Mouse (Mus musculus): ENCODE results near the gene Mal. TPM values are rescaled to one million over a fixed set of nuclear protein-coding genes. Genes with fewer than 3 reads are reported as not detected.

The Mal gene
- 10 to 100 TPM in 1 of 2 experiments, 1 to 10 TPM in 1; 7.3 to 19.1 TPM for total RNA-seq (2021)
- long read RNA-seq, experiment 1, partial matches to known transcripts: 0 of 3 reads
- long read RNA-seq, experiment 1, other reads (novel, unspliced or antisense): 0 of 3 reads
- long read RNA-seq, experiment 2, transcript Mal-202 (4 exons, 2,778 nt): major isoform, 29 of 35 reads
- long read RNA-seq, experiment 2, partial matches to known transcripts: 1 of 35 reads
- long read RNA-seq, experiment 2, other reads (novel, unspliced or antisense): 5 of 35 reads

DNA sequence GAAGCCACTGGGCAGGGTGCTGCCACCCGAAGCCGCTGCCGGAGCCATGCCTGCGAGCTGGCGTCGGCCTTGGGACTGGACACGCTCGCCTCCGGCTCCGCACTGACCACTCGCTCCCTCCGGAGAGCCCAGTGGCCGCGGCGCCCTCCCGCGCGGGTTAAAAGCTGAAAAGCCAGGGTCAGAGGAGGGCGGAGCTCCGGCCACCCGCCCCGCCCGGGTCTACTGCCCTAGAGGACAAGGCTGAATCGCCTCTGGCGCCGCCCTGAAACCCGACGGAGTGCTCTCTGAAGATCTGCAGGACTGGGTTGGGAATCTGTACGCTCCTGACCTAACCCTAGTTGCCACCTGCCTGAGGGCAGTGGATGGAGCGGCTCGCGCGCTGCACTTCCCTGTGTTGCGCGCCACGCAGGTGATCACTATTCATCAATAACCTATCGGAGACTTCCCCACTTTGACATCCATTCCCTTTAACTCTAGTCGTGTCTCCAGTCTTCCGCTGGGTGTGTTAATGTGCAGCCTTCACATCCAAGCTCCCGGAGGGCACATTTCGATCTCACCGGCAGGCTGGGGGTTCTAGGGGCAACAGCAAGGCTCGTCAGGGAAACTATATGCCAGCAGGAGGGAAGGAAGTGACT is at the start of gene Mal:
TSS of gene Mal (minus strand) at position 610 of the 635 bp plus-strand sequence.
- peak; percentile 26 to 53 for DNase-seq (ENCODE audit: low spot score in 2 of 2)

DNA sequence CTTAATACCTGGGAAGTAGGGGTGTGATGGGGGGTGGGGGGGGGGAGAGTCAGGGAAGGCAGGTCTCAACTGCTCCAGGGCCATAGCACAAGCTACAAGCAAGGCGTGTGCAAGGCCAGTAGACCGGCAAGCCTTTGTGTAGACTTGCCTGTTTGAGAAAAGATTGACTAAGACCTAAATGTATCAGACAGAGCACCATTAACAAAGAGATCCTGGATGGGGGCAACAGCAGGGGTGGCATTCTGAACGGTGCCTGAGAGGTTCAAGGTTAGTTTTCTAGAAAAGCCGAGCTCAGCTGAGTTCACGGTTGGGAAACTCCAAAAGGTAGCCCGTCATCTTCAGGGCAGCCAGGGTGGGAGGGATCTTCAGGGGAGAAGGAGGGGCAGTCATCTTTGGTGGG is 48.8 kb upstream of the Mal start:
- DNase-seq (ENCODE audit: low spot score in 2 of 2): no peak

DNA sequence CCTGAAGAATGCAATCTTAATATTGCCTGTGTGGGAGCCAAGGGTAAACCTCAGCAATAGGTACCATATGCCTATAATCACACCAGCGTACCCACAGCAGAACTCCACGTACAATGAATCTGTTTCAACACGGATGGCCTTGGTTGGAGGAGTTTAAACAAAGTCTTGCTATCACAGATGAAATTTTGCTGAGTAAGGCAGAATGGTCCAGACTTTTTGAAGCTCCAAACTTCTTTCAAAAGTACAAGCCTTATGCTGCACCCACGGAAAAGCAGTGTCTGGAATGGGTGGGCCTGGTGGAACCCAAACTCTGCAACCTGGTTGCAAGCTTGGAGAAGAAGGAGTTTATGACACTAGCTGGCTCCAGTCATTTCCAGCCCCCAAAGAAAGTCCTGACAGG is 32.7 kb upstream of the Mal start:
- no peak for DNase-seq (ENCODE audit: low spot score in 2 of 2)

DNA sequence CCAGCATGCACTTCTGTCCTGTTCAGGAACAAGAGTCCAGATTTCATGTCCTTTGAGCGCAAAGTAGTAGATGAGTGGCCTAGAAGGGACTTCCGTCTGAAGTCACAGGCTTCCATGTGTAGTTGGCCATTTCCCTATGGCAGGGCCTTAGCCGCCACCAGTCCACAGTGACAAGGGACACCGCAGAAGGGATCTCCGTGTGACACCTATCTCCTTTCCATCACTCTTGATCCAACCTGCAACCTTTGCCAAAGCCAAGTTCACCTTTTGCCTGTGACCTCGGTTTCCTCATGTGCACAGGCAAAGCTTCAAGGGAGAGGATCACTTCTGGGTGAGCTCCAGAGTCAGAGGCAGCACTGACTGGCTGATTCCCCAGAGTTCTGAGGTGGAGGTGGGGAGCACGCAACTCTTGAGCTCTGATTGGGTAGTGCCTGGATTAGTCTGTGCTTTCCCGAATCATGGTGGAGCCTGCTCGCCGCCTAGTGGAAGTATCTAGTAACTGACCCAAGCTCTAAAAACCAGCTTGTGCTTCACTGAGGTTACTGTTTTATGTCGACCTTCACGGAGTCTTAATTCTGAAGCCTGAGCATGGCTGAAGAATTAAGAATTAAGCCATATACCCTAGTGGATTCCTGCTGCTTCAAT is 27.3 kb upstream of the Mal start:
- peak in 1 of 2 experiments; percentile 51 for DNase-seq (ENCODE audit: low spot score in 2 of 2)

DNA sequence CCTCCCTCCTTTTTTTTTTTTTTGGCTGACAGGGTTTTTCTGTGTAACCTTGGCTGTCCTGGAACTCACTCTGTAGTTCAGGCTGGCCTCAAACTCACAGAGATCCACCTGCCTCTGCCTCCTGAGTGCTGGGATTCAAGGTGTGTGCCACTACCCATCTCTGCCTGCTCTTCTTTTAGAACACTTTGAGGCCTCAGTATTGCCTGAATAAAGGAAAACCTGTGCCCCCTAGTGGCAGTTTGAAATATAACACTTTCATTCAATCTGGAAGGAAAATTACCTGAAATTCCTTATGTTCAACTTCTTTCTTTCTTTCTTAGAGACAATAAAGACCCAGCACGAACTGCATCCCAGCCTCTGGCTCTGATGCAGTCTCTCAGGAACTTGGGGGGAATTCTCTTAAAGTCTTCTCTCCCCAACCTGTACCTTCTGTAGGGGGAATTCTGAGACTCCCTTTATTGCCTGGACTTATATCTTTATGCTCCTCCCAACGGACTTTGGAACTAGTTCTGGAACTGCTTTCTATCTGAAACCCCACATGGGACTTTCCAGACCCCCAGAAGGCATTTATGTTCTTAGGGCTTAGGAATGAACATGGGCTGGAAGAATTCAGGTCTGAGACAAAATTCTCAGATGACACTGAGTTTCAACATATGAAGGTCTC is 11.5 kb upstream of the Mal start:
- DNase-seq (ENCODE audit: low spot score in 2 of 2): no peak

DNA sequence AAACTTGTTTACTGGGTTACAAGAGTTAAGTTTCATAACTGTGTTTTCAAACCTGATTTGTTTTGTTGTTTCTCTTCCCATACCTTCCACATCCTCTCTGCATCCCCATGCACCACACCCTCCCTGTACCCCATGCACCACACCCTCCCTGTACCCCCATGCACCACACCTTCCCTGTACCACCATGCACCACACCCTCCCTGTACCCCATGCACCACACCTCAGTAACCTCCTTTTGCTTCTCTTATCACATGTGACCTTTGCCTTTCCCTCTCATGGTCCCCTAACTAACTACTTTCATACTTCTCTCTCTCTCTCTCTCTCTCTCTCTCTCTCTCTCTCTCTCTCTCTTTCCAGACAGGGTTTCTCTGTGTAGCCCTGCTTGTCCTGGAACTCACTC is 10.5 kb upstream of the Mal start:
- DNase-seq (ENCODE audit: low spot score in 2 of 2): no peak

DNA sequence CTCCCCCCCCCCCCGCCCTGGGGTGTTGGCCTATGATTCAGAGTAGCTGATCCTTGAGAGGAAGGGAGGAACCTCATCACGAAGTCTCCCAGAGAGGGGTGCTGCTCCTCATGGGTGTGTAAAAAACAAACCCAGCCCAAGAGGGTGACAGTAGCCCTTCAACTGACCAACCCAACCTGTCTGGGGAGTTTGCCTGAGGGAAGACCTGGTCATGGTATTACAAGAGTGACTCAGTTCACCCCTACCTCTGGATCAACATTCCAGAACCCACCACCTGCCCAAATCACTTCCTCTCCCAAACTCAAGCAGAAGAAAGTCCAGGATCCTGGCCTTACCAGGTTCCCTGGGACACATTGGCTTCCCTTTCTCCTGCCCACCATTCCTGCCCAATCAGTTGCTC is 6.2 kb upstream of the Mal start:
- DNase-seq (ENCODE audit: low spot score in 2 of 2): no peak

DNA sequence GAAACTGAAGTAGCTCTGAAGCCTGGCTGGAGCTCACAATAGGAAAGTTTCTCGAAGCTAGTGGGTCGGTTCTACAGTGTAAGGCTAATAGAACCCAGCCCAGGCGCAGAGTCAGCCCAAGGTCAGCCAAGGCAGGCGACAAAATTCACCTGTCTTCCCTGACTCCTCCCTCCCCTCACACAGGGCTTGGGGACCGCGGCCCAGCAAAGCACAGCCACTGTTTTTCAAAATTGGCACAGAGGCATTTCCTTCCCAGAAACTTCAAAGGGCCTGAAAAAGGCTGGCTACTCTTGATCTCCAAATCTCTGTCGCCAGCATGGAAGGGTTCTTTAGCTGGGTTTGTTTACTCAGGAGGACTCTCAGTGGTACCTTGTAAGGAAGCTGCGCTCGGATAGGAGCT is 1.1 kb downstream of the Mal start:
- no peak for DNase-seq (ENCODE audit: low spot score in 2 of 2)

DNA sequence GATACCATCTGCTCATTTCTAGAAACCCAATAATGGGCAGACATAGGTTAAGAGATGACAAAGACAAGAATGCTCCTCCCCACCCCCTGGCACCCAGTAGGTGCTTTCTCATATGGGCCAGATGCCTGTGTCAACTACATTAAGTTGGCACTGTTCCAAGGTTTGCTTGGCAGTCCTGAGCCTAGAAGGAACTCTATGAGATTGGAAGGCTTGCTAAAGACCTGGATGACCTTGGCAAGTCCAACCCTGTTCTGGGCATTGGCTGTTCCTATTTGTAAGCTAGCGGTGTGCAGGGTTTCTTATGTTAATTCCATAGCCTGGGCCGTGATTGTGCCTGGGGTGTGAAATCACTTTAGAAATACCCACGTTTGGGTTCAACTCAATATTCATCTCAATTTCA is 1.7 kb downstream of the Mal start:
- no peak for DNase-seq (ENCODE audit: low spot score in 2 of 2)

DNA sequence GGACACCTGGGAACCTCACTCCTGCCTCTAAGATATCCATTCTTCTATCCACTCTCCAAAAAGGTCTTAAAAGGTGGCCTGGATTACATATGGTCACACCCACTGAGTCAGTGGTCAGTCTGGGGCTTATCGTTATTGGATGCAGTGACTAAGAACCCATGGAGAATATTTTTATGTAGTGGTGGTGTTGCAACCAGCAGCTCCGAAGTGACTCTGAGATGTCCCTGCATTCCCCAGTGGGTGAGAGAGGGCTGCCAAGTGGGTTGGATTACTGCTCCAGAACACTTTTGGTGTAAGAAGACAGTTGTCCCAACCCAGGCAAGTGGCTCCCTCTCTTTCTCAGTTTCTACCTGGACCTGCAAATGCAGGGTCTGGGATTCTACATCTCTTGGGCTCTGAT is 3.7 kb downstream of the Mal start:
- DNase-seq (ENCODE audit: low spot score in 2 of 2): no peak

DNA sequence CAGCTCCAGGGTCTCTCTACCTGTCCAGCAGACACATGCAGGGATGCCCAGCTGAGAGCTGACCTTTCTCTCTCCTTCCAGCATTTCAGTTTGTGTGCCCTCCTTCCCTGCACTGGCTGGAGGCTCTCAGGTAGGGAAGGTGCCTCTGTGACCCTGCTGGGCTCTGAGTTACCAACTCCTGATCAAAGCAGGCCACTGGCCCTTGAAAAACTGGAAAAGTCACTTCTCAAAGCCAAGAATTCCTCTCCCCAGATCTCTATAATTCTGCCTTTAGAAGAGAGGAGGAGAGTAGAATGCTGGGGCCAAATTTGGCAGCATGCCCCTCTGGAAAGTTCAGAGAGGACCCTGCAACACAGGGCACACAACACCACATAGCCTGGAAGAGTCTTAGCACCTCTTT is 4.2 kb downstream of the Mal start:
- DNase-seq (ENCODE audit: low spot score in 2 of 2): no peak

DNA sequence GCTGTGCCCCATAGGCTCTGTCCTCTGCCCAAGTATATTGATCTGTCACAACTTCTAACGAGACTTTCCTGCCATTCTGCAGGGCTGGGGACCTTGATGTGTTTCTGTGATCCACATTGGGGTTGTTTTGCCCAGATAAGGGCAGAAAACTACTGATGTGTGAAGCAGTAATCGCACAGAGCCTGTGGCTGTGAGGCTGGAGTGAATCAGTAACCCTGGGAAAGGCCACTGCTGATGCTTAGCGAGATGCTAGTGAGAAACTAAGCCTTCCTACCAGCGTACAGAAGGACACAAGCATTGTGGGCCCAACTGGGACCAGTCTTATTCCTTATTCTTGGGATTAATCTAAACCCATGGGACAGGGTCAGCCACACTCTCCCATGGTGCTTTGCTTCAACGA is 4.9 kb downstream of the Mal start:
- no peak for DNase-seq (ENCODE audit: low spot score in 2 of 2)

DNA sequence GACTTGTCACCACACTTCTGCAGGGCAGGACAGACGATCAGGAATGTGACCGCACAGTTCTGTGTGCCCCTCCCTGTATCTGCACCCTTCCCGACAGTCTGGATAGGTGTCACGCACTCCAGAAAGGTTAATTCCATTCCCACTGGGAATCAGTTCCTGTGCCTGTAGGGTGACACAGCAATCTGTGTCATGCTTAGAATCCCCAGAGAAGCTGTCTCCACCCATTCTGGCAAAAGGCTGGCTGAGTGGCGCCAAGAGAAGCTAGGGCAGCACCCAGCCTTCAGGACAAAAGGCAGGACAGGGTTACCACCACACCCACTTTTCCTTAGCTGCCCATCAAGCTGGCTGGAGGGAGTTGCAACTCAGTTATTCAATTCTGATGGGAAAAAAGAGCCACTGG is 6.6 kb downstream of the Mal start:
- DNase-seq (ENCODE audit: low spot score in 2 of 2): no peak

DNA sequence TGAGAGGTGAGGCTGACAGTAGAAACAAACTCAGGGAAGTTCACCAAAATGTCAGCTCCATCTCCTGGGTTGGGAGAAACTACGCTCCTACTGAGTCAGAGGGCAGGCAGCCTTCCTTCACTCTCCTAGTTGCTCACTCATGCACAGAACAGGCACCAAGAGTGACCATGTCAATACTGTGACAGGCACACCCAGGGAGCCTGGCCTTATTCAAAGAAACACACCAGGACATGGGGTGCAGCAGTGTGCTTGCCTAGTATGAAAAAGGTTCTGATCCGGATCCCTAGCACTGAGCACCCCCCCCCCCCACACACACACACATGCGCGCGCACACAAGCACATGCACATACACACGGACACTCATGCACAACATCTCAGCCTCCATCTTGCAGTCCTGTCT is 8.3 kb downstream of the Mal start:
- no peak for DNase-seq (ENCODE audit: low spot score in 2 of 2)

DNA sequence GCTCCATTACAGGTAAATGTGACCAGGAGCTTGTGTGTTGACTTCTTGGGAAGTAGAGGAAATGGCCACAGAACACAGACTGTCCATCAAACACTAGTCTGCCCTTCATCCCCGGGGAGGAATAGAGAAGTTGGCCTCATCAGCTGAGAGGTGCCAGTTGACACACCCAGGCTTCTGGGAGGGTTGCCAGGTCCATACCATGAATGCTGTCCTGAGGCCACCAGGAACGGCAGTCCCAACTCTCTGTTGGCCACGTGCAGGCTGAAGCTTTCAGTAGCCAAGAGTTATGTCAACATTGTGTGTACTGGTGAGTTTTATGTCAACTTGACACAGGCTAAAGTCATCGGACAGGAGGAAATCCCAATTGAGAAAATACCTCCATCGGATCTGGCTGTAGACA is 9.6 kb downstream of the Mal start:
- no peak for DNase-seq (ENCODE audit: low spot score in 2 of 2)

DNA sequence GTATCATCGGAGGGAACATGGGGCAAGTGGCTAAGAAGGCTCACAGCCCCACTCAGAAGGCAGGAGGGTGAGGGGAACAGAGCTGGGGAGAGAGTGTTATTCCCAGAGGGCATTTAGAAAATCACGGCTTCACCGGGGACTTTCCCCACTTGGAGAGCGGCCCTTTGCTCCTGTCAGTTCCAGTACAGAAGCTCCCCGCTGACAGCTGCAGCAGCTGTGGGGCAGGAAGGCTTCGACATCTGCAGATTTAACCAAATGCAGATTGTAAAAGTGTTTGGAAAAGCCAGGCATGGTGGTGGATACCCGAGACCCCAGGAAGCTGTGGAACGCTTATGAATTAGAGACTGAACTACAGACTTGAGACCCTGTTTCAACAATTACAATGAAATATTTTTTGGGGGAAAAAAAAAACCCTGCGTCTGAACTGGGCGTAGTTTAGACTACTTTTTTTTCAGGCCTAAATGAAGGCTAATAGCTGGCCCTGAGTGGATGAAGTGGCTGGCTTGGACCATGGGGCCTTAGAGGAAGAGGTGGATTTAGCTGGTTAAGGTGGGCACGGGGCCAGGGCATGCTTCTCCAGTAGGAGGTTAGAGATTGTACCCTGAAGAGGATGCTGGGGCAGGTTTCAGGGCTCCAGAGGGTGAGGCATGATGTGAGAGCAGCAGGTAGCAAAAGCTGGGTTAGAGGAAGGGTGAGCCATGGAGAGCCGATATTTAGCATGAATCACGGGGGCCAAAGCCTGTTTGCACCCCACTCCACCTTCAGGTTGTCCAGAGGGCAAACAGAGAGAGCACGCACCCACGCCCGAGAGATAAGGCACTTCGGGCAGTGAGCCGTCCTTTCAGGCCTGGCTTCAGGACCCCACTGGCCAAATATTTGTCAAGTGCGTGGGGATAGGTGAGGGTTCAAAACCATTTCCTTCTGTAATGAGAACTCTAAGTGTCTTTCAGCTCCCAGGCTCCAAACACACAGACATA is 12.5 kb downstream of the Mal start:
- no peak for DNase-seq (ENCODE audit: low spot score in 2 of 2)

DNA sequence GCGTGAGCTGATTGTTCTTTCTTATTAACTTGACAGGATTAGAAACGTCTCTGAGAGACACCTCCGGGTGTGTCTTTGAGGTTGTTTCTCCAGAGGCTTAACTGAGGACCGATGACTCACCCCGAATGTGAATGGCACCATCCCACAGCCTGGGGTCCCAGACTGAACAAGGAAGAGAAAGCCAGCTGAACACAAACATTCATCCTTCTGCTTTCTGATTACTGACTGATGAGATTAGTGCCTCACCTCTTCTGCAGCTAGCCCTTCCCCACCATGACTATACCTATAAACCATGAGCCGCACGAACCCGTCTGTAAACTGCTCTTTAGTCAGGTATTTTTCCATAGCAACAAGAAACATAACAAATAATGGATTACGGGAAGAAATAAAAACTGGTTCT is 17.5 kb downstream of the Mal start:
- no peak for DNase-seq (ENCODE audit: low spot score in 2 of 2)

DNA sequence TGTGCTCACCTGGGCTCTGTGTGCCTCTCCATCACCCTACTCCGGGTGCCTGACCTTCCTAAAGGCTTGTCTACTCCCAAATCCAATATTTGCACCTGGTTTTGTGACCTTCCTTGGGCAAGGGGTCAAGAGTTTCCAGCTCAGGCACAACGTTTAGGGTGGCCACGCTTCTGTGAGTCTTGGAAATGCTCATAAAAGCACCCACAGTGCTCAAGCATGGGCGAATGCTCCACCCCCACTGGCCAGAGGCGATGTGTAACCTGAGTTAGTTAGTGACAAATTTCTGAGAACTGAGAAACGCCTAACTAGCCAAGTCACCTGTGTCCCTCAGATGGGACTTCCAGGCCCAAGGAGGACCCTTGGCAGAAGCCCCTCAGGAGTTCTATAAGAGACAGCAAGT is 20.9 kb downstream of the Mal start:
- DNase-seq (ENCODE audit: low spot score in 2 of 2): no peak

DNA sequence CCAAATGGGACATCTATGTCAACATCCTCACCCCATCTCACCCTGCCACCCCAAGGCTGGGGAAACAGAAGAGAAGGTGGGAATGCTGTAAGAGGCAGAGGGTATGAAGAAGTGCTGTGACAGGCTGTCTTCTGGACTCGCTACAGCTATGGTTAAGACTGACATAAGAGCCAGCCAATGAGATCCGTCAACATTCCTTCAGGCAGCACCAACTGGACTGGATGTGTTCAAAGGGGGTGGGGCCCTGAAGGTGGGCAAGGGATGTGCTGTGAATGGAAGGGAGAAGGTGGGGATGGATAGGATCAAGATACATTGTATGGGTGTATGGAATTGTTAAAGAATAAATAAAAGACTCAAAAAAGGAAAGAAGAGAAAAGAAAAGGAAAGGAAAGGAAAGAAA is 23.9 kb downstream of the Mal start:
- DNase-seq (ENCODE audit: low spot score in 2 of 2): no peak

DNA sequence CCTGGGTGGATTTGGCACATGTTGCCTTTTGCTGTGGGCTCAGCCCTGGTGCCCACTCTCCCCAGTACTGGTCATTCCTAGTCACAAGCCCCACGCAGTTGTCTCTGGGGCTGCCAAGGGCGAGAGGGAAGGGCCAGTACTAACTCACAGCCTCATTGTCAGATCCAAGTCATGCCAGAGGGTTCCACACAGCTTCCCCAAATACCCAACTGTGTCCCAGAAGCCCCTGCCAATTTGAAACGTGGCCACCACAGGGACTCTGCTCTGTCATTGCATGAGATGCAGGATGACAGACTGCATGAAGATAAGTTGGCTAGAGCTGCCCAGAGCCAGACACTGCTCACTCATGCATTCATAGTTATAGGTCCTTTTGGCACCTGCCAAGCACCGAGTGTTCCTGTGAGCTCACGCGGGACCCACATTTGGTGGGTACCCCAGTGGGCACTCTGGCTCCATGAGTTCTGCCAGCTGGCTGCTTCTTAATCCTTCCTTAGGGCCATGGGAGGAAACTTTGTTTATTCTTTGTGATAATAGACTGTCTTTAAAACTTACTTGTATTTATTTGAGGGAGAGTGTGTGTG is 28.4 kb downstream of the Mal start:
- DNase-seq (ENCODE audit: low spot score in 2 of 2): no peak

DNA sequence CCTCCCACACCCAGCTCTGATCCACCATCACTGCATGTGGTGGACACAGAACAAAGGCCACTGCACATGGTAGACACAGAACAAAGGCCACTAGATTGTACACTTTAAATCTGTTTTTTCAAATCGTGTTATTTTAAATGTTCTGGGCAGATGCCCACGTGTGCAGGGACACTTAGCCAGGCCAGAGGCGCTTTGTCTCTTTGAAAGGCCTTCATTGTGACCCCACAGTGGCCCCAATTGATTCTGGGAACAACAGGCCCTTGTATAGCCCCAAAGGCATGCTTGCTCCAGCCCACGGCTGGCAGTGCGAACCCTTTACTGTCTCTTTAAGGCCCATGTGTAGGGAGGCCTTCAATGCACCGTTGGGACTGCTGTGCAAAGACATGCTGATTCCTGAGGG is 29.1 kb downstream of the Mal start:
- DNase-seq (ENCODE audit: low spot score in 2 of 2): no peak
